Mouse (Mus musculus): ENCODE measurements around the gene Ncor2. TPM values are rescaled to one million over a fixed set of nuclear protein-coding genes. Genes with fewer than 3 reads are reported as not detected.

Ncor2 gene
- polyA plus RNA-seq, 1 experiment = 46.9 TPM

DNA sequence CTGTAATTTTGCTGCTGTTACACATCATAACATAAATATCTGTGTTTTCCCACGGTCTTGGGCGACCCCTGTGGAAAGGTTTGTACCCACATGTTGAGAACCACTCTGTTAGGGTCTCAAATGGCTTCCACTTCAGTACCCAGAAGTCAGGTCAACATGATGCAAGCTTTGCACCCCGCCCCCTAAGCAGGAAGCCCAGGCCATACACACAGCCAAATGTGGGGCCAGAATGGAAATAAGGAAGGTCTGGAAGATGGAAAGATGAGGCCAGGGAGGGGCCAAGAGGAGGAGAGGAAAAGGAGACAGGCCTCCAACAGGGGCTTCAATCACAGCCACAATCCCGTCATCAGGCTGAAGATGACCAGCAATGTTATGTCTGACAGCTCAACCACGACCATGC lies 37.1 kb downstream of the Ncor2 start:
- Histone ChIP-seq H3K4me3 (replicated peaks; ENCODE audit: control insufficient read depth, low read depth, low read length) (no peak overlapping the region), H3K4me1 (ENCODE audit: control insufficient read depth, insufficient read depth, low read length) (peaks cover 5% of the 10 kb centered on the region; the same call in 1 of the 2 replicates), H3K27ac (ENCODE audit: control insufficient read depth, insufficient read depth, low read depth, low read length, poor library complexity) (no peak overlapping the region)
- TF ChIP-seq POLR2A (IDR thresholded peaks at IDR 0.05; ENCODE audit: borderline replicate concordance, control insufficient read depth, low read depth, low read length) (no peak), CTCF (IDR thresholded peaks at IDR 0.05; ENCODE audit: control insufficient read depth, insufficient read depth, low read length) (no peak)
- 33% methylated on average over 5 of the region's 5 CpGs for WGBS

GRCm38 (mm10) chr5:125141525-125141880 lies 37.5 kb downstream of the Ncor2 start:
- H3K4me1 ChIP-seq (ENCODE audit: control insufficient read depth, insufficient read depth, low read length) = peaks cover 5% of the 10 kb centered on the region; the same call in 1 of the 2 replicates
- 23% methylated on average over 7 of the region's 7 CpGs for WGBS
- H3K4me3 ChIP-seq (replicated peaks; ENCODE audit: control insufficient read depth, low read depth, low read length) = no peak overlapping the region
- no peak for TF ChIP-seq CTCF (IDR thresholded peaks at IDR 0.05; ENCODE audit: control insufficient read depth, insufficient read depth, low read length)
- TF ChIP-seq POLR2A (IDR thresholded peaks at IDR 0.05; ENCODE audit: borderline replicate concordance, control insufficient read depth, low read depth, low read length) = no peak
- no peak overlapping the region; the same call in none of the 2 replicates for H3K27ac ChIP-seq (ENCODE audit: control insufficient read depth, insufficient read depth, low read depth, low read length, poor library complexity)

GRCm38 (mm10) chr5:125140832-125141524 lies 38.0 kb downstream of the Ncor2 start:
- WGBS = 11% methylated on average over 27 of the region's 27 CpGs
- H3K27ac ChIP-seq (ENCODE audit: control insufficient read depth, insufficient read depth, low read depth, low read length, poor library complexity) = peak overlapping the region; percentile 42
- H3K4me3 ChIP-seq (replicated peaks; ENCODE audit: control insufficient read depth, low read depth, low read length) = no peak overlapping the region
- H3K4me1 ChIP-seq (ENCODE audit: control insufficient read depth, insufficient read depth, low read length) = peaks cover 5% of the 10 kb centered on the region; the same call in 1 of the 2 replicates
- TF ChIP-seq POLR2A (IDR thresholded peaks at IDR 0.05; ENCODE audit: borderline replicate concordance, control insufficient read depth, low read depth, low read length) (no peak), CTCF (IDR thresholded peaks at IDR 0.05; ENCODE audit: control insufficient read depth, insufficient read depth, low read length) (no peak)

- 37% methylated on average over 19 of the region's 19 CpGs for WGBS
- Histone ChIP-seq H3K27ac (ENCODE audit: control insufficient read depth, insufficient read depth, low read depth, low read length, poor library complexity) (no peak overlapping the region), H3K4me1 (ENCODE audit: control insufficient read depth, insufficient read depth, low read length) (peaks cover 5% of the 10 kb centered on the region; the same call in 1 of the 2 replicates), H3K4me3 (replicated peaks; ENCODE audit: control insufficient read depth, low read depth, low read length) (no peak overlapping the region)
- TF ChIP-seq POLR2A (IDR thresholded peaks at IDR 0.05; ENCODE audit: borderline replicate concordance, control insufficient read depth, low read depth, low read length) (no peak), CTCF (IDR thresholded peaks at IDR 0.05; ENCODE audit: control insufficient read depth, insufficient read depth, low read length) (no peak)
These were observed 38.8 kb downstream of the Ncor2 start for GRCm38 (mm10) chr5:125140151-125140699.

GRCm38 (mm10) chr5:125139669-125140068 lies 39.4 kb downstream of the Ncor2 start:
- no peak overlapping the region for H3K27ac ChIP-seq (ENCODE audit: control insufficient read depth, insufficient read depth, low read depth, low read length, poor library complexity)
- H3K4me1 ChIP-seq (ENCODE audit: control insufficient read depth, insufficient read depth, low read length) = peaks cover 5% of the 10 kb centered on the region; the same call in 1 of the 2 replicates
- no peak for TF ChIP-seq CTCF (IDR thresholded peaks at IDR 0.05; ENCODE audit: control insufficient read depth, insufficient read depth, low read length)
- no peak for TF ChIP-seq POLR2A (IDR thresholded peaks at IDR 0.05; ENCODE audit: borderline replicate concordance, control insufficient read depth, low read depth, low read length)
- WGBS = 64% methylated on average over 5 of the region's 5 CpGs
- H3K4me3 ChIP-seq (replicated peaks; ENCODE audit: control insufficient read depth, low read depth, low read length) = no peak overlapping the region

DNA sequence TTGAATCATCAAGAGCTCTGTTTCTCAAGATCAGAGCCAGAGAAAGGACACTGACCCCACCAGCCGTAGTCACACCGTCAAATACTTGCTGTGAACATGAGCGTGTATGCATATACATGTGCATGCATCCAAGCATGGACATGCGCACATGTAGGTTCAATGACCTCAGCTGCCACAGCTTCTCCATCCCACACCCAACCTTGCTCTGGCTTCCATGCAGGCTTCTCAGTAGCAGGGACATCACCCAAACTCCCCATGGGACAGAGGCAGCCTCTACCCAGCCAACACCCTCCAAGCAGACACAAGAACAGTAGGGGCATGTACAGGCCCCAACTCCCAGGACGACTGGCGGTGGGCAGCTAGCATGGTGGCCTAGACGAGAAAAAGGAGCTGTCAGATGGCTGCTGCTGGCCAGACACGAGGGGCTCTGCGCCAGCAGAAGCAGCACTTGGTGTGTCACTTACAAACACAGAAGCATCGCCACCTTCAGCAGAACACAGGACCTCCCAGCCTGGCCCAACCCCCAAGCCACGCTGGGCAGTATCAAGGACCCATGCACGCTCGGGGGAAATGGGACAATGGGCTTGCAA lies 40.1 kb downstream of the Ncor2 start:
- H3K4me3 ChIP-seq (replicated peaks; ENCODE audit: control insufficient read depth, low read depth, low read length) = no peak overlapping the region
- H3K4me1 ChIP-seq (ENCODE audit: control insufficient read depth, insufficient read depth, low read length) = peaks cover 5% of the 10 kb centered on the region; the same call in 1 of the 2 replicates
- TF ChIP-seq POLR2A (IDR thresholded peaks at IDR 0.05; ENCODE audit: borderline replicate concordance, control insufficient read depth, low read depth, low read length) (no peak), CTCF (IDR thresholded peaks at IDR 0.05; ENCODE audit: control insufficient read depth, insufficient read depth, low read length) (no peak)
- 86% methylated on average over 13 of the region's 13 CpGs for WGBS
- H3K27ac ChIP-seq (ENCODE audit: control insufficient read depth, insufficient read depth, low read depth, low read length, poor library complexity) = no peak overlapping the region

- Histone ChIP-seq H3K4me3 (replicated peaks; ENCODE audit: control insufficient read depth, low read depth, low read length) (no peak overlapping the region), H3K27ac (ENCODE audit: control insufficient read depth, insufficient read depth, low read depth, low read length, poor library complexity) (no peak overlapping the region), H3K4me1 (ENCODE audit: control insufficient read depth, insufficient read depth, low read length) (peaks cover 5% of the 10 kb centered on the region; the same call in 1 of the 2 replicates)
- 78% methylated on average over 18 of the region's 18 CpGs for WGBS
- TF ChIP-seq CTCF (IDR thresholded peaks at IDR 0.05; ENCODE audit: control insufficient read depth, insufficient read depth, low read length) (no peak), POLR2A (IDR thresholded peaks at IDR 0.05; ENCODE audit: borderline replicate concordance, control insufficient read depth, low read depth, low read length) (no peak)
These were observed 41.2 kb downstream of the Ncor2 start for GRCm38 (mm10) chr5:125137672-125138285.
